Mouse (Mus musculus) kidney, embryonic 16.5 days (tissue): Measurements from ENCODE around the gene Hspa12a. TPM values are rescaled to one million over a fixed set of nuclear protein-coding genes. Genes with fewer than 3 reads are reported as not detected.

Experiments used
- ATAC-seq: fragments of 200-750 bp; cut with Nextera tagmentation; 2 replicates; pipeline ENCODE4 v1.8.0; 2017; ENCODE audit warnings: moderate TSS enrichment; ENCODE audit not compliant: low FRiP score, low TSS enrichment
- H3K27ac ChIP-seq: fragments of 300-500 bp; sonication (generic); 2 replicates; pipeline ENCODE4 v1.5.1; 2014; ENCODE audit warnings: low read length
- H3K27me3 ChIP-seq: fragments of 300-500 bp; sonication (generic); 2 replicates; pipeline ENCODE4 v1.6.1; 2014; ENCODE audit warnings: low read length, control low read depth, mixed read lengths; ENCODE audit not compliant: insufficient read depth
- H3K36me3 ChIP-seq: fragments of 300-500 bp; sonication (generic); 2 replicates; pipeline ENCODE4 v1.6.1; 2014; ENCODE audit warnings: low read length, control low read depth, mixed read lengths; ENCODE audit not compliant: insufficient read depth
- H3K4me1 ChIP-seq: fragments of 300-500 bp; sonication (generic); 2 replicates; pipeline ENCODE4 v1.6.1; 2014; ENCODE audit warnings: low read length, control low read depth, mixed read lengths; ENCODE audit not compliant: insufficient read depth
- H3K4me2 ChIP-seq: fragments of 300-500 bp; sonication (generic); replicated peaks from 2 replicates; pipeline ENCODE4 v1.6.1; 2014; ENCODE audit warnings: low read depth, low read length
- H3K4me3 ChIP-seq: fragments of 300-500 bp; sonication (generic); 2 replicates; pipeline ENCODE4 v1.5.1; 2014; ENCODE audit warnings: mild to moderate bottlenecking, low read length
- H3K9ac ChIP-seq: fragments of 300-500 bp; sonication (generic); replicated peaks from 2 replicates; pipeline ENCODE4 v1.6.1; 2014; ENCODE audit warnings: low read length
- H3K9me3 ChIP-seq: fragments of 300-500 bp; sonication (generic); 2 replicates; pipeline ENCODE4 v1.6.1; 2016; ENCODE audit warnings: low read length, control low read depth
- WGBS: fragments of 180-500 bp; shearing (Covaris S2); extraction: QIAGEN DNeasy Blood & Tissue Kit; methylation state at CpG from one replicate; pipeline ENCODE4 v1.1.7; 2014; 5-methylcytosine and 5-hydroxymethylcytosine counted together
- polyA plus RNA-seq: library from polyadenylated mRNA; unstranded; fragments of >200 nt; fragmentation: Nextera tagmentation; extraction: Ambion mirVana; gene quantifications from 2 replicates; pipeline ENCODE4 v1.2.1, GENCODE M21; 2015

Gene Hspa12a
- polyA plus RNA-seq, 1 experiment from 2014 or later = 18.1 TPM

DNA sequence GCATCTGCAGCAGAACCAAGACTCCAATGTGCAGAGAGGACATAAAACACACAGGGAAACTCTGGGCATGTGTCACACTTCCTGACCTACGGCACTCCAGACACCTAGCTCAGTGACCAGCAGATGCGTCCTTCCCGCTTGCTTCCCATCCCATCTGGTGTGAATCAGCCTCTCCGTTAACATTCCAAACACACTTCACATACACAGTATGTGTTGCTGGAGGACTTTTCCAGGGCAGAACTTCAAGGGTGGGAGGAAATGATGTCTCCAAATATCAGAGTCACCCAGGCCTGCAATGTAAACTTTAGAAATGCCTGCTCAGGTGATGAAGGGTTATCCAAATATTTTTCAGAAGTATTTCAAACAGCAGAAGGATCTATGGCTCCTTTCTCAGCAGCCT, 76.8 kb downstream of the Hspa12a start:
- Histone ChIP-seq H3K4me3 (no peak overlapping the region), H3K36me3 (no peaks in the 10 kb centered on the region), H3K9ac (no peak overlapping the region), H3K4me1 (no peaks in the 10 kb centered on the region), H3K9me3 (no peaks in the 10 kb centered on the region), H3K27me3 (no peaks in the 10 kb centered on the region), H3K4me2 (no peak overlapping the region), H3K27ac (peak overlapping the region; percentile 45; the same call in 1 of the 2 replicates)
- 0 out of 2 replicates have a peak, but pooled peaks have one; percentile 47 for ATAC-seq
- WGBS = 22% methylated on average over 4 of the region's 4 CpGs

DNA sequence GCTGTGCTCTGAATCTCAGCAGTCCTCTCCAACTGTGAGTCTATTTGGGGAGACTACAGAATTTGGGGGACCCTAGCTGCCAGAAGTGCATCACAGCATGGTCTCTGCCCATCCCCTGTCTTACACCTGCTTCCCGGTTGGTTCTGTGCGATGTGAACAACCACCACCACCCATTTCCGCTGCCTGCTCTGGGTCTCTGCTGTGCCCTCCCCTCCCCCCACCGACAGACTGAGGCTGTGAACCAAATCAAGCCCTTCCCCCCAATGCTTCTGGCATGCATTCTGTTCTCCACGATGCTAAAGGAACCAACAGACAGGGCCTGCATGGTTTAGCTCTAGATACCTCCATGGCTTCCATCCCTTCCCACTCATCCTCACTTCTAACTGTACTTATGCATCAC, 78.2 kb downstream of the Hspa12a start:
- ATAC-seq = no peak
- H3K4me1 ChIP-seq = peaks cover 9% of the 10 kb centered on the region
- no peak overlapping the region for H3K9ac ChIP-seq
- no peaks in the 10 kb centered on the region for H3K27me3 ChIP-seq
- H3K36me3 ChIP-seq = no peaks in the 10 kb centered on the region
- no peak overlapping the region for H3K4me3 ChIP-seq
- no peak overlapping the region for H3K4me2 ChIP-seq
- H3K27ac ChIP-seq = no peak overlapping the region
- WGBS = 32% methylated on average over 5 of the region's 5 CpGs
- H3K9me3 ChIP-seq = no peaks in the 10 kb centered on the region

DNA sequence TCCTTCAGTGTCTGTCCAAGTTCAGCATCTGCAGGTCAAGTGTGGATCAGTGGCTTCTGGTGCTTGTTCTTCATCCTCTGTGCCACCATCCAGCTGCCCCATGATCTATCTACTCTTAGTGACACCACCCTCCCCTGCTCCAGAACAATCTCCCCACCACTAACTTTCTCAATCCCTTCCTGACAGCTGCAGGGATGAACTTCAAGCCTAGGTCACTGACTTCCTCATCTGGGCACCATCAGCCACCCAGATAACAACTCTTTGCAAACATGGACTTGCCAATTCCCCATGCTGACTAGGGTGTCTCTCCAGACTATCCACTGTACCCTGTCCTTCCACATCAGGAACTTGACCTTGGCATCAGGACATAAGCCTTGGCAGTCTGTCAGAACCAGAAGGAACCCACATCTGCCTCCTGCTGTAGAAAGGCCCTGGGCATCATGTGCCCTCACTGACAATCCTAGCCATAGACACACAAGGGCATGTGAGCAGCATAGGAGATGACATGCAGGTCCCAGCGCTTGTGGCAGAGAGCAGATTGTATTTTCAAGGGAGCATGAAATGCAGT, 79.4 kb downstream of the Hspa12a start:
- Histone ChIP-seq H3K4me2 (no peak overlapping the region), H3K9ac (no peak overlapping the region), H3K27me3 (no peaks in the 10 kb centered on the region), H3K9me3 (no peaks in the 10 kb centered on the region), H3K4me3 (no peak overlapping the region), H3K27ac (no peak overlapping the region), H3K36me3 (no peaks in the 10 kb centered on the region), H3K4me1 (peaks cover 20% of the 10 kb centered on the region)
- WGBS = 93% methylated on average over 1 of the region's 1 CpGs
- ATAC-seq = no peak

DNA sequence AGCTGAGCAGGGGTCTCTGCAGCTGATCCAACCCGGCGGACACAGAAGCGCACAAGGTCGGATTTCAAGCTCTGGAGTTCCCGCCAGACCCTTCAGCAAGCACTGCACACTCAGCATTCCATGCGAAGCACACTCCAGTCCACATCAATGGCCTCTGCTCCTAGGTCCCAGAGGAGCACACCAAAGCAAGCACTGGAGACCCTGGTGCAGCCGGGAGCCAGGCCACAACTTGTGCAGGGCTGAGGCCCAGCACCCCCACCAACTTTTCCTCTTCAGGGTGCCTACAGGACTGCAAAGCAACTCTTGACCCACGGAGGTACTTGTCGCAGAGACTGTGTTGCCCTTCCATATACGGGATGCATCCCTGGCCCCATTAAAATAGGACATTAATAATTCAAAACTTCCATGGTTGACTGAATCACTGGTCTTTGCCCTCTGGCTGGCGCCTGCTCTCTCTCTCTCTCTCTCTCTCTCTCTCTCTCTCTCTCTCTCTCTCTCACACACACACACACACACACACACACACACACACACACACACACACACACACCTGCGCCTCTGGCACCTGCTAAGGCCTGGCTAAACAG, 82.2 kb downstream of the Hspa12a start:
- Histone ChIP-seq H3K27me3 (no peaks in the 10 kb centered on the region), H3K9me3 (no peaks in the 10 kb centered on the region), H3K36me3 (no peaks in the 10 kb centered on the region), H3K27ac (peak overlapping the region; percentile 76), H3K4me2 (peak overlapping the region; percentile 96), H3K9ac (peak overlapping the region; percentile 38; the same call in 1 of the 2 replicates), H3K4me3 (peak overlapping the region; percentile 77), H3K4me1 (peaks cover 20% of the 10 kb centered on the region)
- peak; percentile 83; the same call in 1 of the 2 replicates for ATAC-seq
- WGBS = 16% methylated on average over 12 of the region's 12 CpGs

DNA sequence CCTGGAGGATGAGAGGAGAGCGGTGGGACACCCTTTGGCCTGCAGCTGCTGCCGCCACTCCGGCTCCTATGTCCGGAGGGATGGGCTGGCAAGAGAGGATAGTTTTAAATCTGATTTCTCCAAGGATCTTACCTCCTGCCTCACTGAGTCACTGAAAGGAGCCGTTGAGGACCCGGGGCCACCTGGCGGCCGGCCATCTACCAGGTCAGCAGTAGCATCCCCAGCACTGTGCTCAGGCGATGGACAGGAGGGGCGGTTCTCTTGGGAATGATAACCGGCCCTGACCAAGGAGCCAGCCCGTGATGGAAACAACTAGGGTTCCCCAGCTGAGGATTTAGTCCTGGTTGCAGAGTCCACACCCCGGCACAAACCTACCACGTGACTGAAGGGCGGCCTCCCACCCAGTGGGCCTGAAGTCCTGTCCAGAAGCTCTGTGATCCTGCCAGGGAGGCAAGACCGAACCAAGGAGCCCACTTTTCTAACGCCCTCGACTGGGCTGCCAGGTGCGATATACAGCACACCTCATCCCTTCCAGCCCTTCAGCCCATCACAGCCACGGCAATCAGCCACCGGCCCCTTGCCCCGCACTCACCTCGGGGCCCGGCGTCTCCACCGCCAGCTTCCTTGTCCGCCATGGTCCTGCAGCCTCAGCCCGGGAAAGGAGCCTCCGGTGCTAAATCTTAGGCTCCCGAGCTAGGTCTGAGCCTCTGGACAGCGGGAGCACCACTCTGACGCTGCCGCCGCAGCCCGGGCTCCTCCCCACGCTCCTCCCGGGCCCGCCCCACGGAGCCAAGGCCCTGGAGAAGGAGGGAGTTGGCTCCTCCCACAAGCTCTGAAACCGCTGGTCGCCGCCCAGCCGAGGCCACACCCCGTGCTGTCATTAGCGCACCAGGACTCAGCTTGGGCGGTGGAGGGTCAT, 82.9 kb downstream of the Hspa12a start:
- peaks cover 20% of the 10 kb centered on the region for H3K4me1 ChIP-seq
- H3K27me3 ChIP-seq = no peaks in the 10 kb centered on the region
- H3K9me3 ChIP-seq = no peaks in the 10 kb centered on the region
- H3K36me3 ChIP-seq = no peaks in the 10 kb centered on the region
- peak overlapping the region; percentile 77 for H3K9ac ChIP-seq
- H3K27ac ChIP-seq = peak overlapping the region; percentile 76; the same call in 1 of the 2 replicates
- ATAC-seq = peak; percentile 92
- H3K4me3 ChIP-seq = peak overlapping the region; percentile 77
- peak overlapping the region; percentile 96 for H3K4me2 ChIP-seq
- under 1% methylated on average over 46 of the region's 46 CpGs for WGBS

DNA sequence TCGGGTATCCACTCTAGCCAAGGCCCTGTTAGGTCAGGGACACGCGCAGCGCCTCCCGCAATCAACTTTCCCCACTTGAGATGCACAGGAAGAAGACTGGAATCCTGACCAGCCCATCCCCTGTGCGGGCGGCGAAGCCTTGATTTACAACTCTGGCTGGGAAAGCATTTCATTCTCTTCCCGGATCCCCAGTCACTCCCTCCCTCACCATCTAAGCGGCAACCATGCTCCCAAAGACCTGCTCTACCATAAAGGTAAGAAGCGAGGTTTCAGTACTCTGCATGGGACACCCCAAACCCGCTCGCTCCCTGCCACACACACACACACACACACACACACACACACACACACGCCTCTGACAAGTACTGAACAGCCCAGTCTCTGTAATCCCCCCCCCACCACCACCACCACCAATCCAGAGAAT, 83.6 kb downstream of the Hspa12a start:
- H3K4me1 ChIP-seq = peaks cover 20% of the 10 kb centered on the region
- WGBS = 2% methylated on average over 14 of the region's 14 CpGs
- H3K9ac ChIP-seq = peak overlapping the region; percentile 77
- peak overlapping the region; percentile 77 for H3K4me3 ChIP-seq
- no peaks in the 10 kb centered on the region for H3K9me3 ChIP-seq
- peak; percentile 40 for ATAC-seq
- H3K27me3 ChIP-seq = no peaks in the 10 kb centered on the region
- peak overlapping the region; percentile 76; the same call in 1 of the 2 replicates for H3K27ac ChIP-seq
- H3K4me2 ChIP-seq = peak overlapping the region; percentile 96
- H3K36me3 ChIP-seq = no peaks in the 10 kb centered on the region

DNA sequence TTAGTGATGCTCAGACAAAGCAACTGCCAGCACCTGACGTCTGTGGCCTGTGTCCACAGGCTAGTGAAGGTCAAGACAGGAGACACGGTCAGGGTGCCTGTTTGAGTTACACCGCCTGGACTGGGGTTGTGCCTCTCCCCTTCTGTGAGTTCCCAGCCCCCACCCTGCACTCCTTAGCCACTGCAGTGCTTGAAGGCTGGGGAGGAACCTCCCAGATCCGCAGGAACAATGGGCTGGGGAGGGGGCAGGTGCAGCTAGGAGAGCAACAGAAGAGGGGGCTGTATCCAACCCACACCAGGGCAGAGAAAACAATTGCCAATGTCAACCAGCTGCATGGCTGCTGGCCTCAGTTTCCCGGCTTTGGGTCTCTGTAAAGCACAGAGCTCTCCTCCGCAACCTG, 84.1 kb downstream of the Hspa12a start:
- no peak for ATAC-seq
- WGBS = 18% methylated on average over 6 of the region's 6 CpGs
- H3K9ac ChIP-seq = peak overlapping the region; percentile 38

DNA sequence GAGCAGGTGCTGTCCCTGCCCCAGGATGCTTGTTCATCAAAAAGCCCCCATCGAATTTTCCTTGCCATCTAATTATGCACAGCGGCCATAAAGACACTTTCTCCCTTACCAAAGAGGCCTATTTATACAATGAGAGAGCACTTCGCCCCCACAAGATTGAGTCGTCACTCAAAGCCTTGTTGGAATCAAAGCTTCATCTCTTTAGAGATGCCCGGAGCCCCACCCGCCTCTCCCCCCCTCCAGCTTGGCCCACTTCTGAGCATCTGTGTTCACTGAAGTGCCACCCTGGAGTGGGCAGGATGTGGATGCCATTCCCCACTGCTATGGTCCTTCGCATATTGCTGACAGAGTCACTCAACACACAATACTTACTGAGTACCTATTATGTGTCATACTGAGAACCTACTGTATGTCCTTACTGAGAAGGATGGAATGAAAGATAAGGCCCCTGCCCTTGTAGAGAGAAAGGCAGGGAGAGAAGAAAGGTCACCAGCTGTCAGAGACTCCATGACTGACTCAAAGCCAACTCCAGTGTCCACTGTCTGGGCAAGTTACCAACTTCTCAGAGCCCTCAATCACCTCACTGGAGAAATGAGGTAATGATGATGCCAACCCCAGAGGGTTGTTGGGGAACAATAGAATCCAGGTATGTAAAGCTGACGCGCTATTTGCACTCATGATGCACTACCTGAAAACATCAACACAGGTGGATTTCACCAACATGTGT, 87.2 kb downstream of the Hspa12a start:
- Histone ChIP-seq H3K4me1 (peaks cover 27% of the 10 kb centered on the region), H3K36me3 (no peaks in the 10 kb centered on the region), H3K9me3 (no peaks in the 10 kb centered on the region), H3K27ac (no peak overlapping the region), H3K27me3 (no peaks in the 10 kb centered on the region), H3K4me2 (no peak overlapping the region), H3K4me3 (no peak overlapping the region), H3K9ac (no peak overlapping the region)
- no peak for ATAC-seq
- 87% methylated on average over 9 of the region's 9 CpGs for whole genome bisulfite sequencing

More for the DNA sequence above, 84.1 kb downstream of the Hspa12a start:
- Histone ChIP-seq H3K4me2 (peak overlapping the region; percentile 96), H3K9me3 (no peaks in the 10 kb centered on the region), H3K36me3 (no peaks in the 10 kb centered on the region), H3K27ac (no peak overlapping the region), H3K27me3 (no peaks in the 10 kb centered on the region), H3K4me1 (peaks cover 20% of the 10 kb centered on the region), H3K4me3 (peak overlapping the region; percentile 77)

DNA sequence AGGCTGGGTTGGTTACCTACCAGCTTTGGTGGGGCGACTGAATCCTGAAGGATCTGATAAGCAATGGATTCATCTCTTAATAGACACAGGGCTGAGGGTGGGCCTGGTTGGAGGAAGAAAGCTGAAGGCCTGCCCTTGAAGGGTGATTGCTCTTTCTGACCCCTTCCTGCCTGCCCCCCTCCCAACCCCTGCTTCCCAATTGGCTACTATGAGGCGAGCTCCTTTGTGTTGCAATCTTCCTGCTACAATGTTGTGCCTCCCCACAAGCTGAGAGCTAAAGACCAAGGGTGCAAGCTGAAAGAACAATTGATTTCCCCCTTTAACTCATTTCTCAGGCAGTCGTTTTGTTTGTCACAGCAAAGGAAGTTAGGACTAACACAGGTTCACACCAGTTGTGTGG, 88.6 kb downstream of the Hspa12a start:
- no peak overlapping the region for H3K4me2 ChIP-seq
- no peak overlapping the region for H3K4me3 ChIP-seq
- H3K27ac ChIP-seq = no peak overlapping the region
- H3K4me1 ChIP-seq = peaks cover 19% of the 10 kb centered on the region
- no peaks in the 10 kb centered on the region for H3K36me3 ChIP-seq
- no peak for ATAC-seq
- H3K9ac ChIP-seq = no peak overlapping the region
- H3K9me3 ChIP-seq = no peaks in the 10 kb centered on the region
- 73% methylated on average over 3 of the region's 3 CpGs for WGBS
- no peaks in the 10 kb centered on the region for H3K27me3 ChIP-seq
